Mouse (Mus musculus) heart, embryonic 14.5 days (tissue): ENCODE results near the gene Fam131c. TPM values are rescaled to one million over a fixed set of nuclear protein-coding genes. Genes with fewer than 3 reads are reported as not detected.

Experiments
- ATAC-seq: fragments of 200-750 bp; cut with Nextera tagmentation; 2 replicates; pipeline ENCODE4 v1.8.0; 2017; ENCODE audit warnings: low read depth, moderate TSS enrichment; ENCODE audit not compliant: insufficient number of reproducible peaks, insufficient read depth, low FRiP score
- H3K27ac ChIP-seq, 2 experiments: fragments of 200-500 bp in 1 of 2; fragments of 300-500 bp in 1 of 2; sonication (generic) in 1 of 2; replicated peaks in 1 of 2; 2 replicates each; pipeline ENCODE4 v1.5.1; 2012 to 2014; ENCODE audit warnings: low read depth in 2 of 2, low read length in 2 of 2, control low read depth in 1 of 2, mild to moderate bottlenecking in 1 of 2, mixed read lengths in 1 of 2; ENCODE audit not compliant: control insufficient read depth in 1 of 2, insufficient read depth in 1 of 2
- H3K27me3 ChIP-seq: fragments of 300-500 bp; sonication (generic); 2 replicates; pipeline ENCODE4 v1.6.1; 2014; ENCODE audit warnings: mild to moderate bottlenecking, low read length, control low read depth; ENCODE audit not compliant: control insufficient read depth, insufficient read depth
- H3K36me3 ChIP-seq: fragments of 300-500 bp; sonication (generic); 2 replicates; pipeline ENCODE4 v1.6.1; 2014; ENCODE audit warnings: mild to moderate bottlenecking, control low read depth, low read length, mixed read lengths; ENCODE audit not compliant: control insufficient read depth, insufficient read depth
- H3K4me1 ChIP-seq, 2 experiments: fragments of 200-500 bp in 1 of 2; fragments of 300-500 bp in 1 of 2; sonication (generic) in 1 of 2; 2 replicates each; pipeline ENCODE4 v1.6.1; 2012 to 2014; ENCODE audit warnings: low read length in 2 of 2, control low read depth in 1 of 2, mixed read lengths in 1 of 2; ENCODE audit not compliant: control insufficient read depth in 2 of 2, insufficient read depth in 2 of 2
- H3K4me2 ChIP-seq: fragments of 300-500 bp; sonication (generic); 2 replicates; pipeline ENCODE4 v1.6.1; 2014; ENCODE audit warnings: mild to moderate bottlenecking, low read length
- H3K4me3 ChIP-seq, 2 experiments: fragments of 200-500 bp in 1 of 2; fragments of 300-500 bp in 1 of 2; sonication (generic) in 1 of 2; 2 replicates each; pipeline ENCODE4 v1.5.1; 2012 to 2014; ENCODE audit warnings: low read length in 2 of 2, mild to moderate bottlenecking in 2 of 2, control low read depth in 1 of 2, low read depth in 1 of 2, moderate library complexity in 1 of 2; ENCODE audit not compliant: control insufficient read depth in 1 of 2, insufficient read depth in 1 of 2
- H3K9ac ChIP-seq: fragments of 300-500 bp; sonication (generic); 2 replicates; pipeline ENCODE4 v1.6.1; 2014; ENCODE audit warnings: mild to moderate bottlenecking, low read length
- H3K9me3 ChIP-seq: fragments of 300-500 bp; sonication (generic); 2 replicates; pipeline ENCODE4 v1.6.1; 2016; ENCODE audit warnings: low read length, control low read depth; ENCODE audit not compliant: control insufficient read depth
- WGBS: fragments of 180-500 bp; shearing (Covaris S2); extraction: QIAGEN DNeasy Blood & Tissue Kit; methylation state at CpG from one replicate; pipeline ENCODE4 v1.1.7; 2014; 5-methylcytosine and 5-hydroxymethylcytosine counted together
- polyA plus RNA-seq: library from polyadenylated mRNA; unstranded; fragments of >200 nt; fragmentation: Nextera tagmentation; extraction: Ambion mirVana; gene quantifications from 2 replicates; pipeline ENCODE4 v1.2.1, GENCODE M21; 2014

Gene Fam131c
- polyA plus RNA-seq, 1 experiment from 2014 or later: 0.92 TPM

DNA sequence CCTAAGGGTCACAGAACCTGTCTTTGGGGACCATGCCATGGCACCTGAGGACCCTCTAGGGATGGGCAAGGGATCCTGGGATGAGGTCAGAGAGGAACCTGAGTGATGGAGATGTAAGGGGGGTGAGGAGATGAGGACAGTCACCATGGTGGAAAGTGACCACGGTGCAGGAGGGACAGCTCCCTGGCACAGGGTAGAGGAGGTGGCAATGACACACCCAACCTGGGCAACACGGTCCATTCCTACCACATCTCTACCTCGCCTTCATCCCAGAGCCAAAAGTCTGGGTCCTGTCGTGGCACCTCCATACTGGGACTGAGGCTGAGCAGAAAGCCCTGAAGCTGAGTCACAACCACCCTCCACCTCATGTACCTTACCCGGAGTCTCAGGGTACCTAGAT is 54.8 kb downstream of the Fam131c start:
- peak overlapping the region; percentile 62 to 66 for H3K4me3 ChIP-seq
- H3K9me3 ChIP-seq: no peaks in the 10 kb centered on the region
- H3K27me3 ChIP-seq: no peaks in the 10 kb centered on the region
- WGBS: 42% methylated on average over 5 of the region's 5 CpGs
- H3K4me2 ChIP-seq: peak overlapping the region; percentile 93
- H3K36me3 ChIP-seq: peaks cover 28% of the 10 kb centered on the region
- ATAC-seq: no peak
- H3K4me1 ChIP-seq: peaks cover 37 to 52% of the 10 kb centered on the region in 2 experiments
- H3K9ac ChIP-seq: peak overlapping the region; percentile 95
- H3K27ac ChIP-seq: peak overlapping the region; percentile 97 to 99

- H3K36me3 ChIP-seq: peaks cover 28% of the 10 kb centered on the region
- WGBS: 36% methylated on average over 5 of the region's 5 CpGs
- H3K4me3 ChIP-seq: peak overlapping the region; percentile 62 to 66
- peak overlapping the region; percentile 97 to 99 for H3K27ac ChIP-seq
- H3K4me1 ChIP-seq: peaks cover 37 to 52% of the 10 kb centered on the region in 2 experiments
- no peaks in the 10 kb centered on the region for H3K27me3 ChIP-seq
- H3K9ac ChIP-seq: peak overlapping the region; percentile 95
- no peak for ATAC-seq
- H3K4me2 ChIP-seq: peak overlapping the region; percentile 93
- no peaks in the 10 kb centered on the region for H3K9me3 ChIP-seq
Observed at GRCm38 (mm10) chr4:141423288-141423687, 55.3 kb downstream of the Fam131c start.

GRCm38 (mm10) chr4:141423691-141424431 is 55.8 kb downstream of the Fam131c start:
- Histone ChIP-seq H3K27me3 (no peaks in the 10 kb centered on the region), H3K27ac (peak overlapping the region; percentile 97 to 99), H3K9ac (peak overlapping the region; percentile 95), H3K9me3 (no peaks in the 10 kb centered on the region), H3K4me2 (peak overlapping the region; percentile 93), H3K36me3 (peaks cover 28% of the 10 kb centered on the region), H3K4me3 (peak overlapping the region; percentile 62 to 66), H3K4me1 (peaks cover 37 to 52% of the 10 kb centered on the region in 2 experiments)
- 42% methylated on average over 13 of the region's 13 CpGs for WGBS
- ATAC-seq: no peak

GRCm38 (mm10) chr4:141425484-141426479 is 57.8 kb downstream of the Fam131c start:
- peaks cover 22 to 37% of the 10 kb centered on the region in 2 experiments for H3K4me1 ChIP-seq
- no peaks in the 10 kb centered on the region for H3K27me3 ChIP-seq
- WGBS: 2% methylated on average over 36 of the region's 36 CpGs
- H3K36me3 ChIP-seq: peaks cover 28% of the 10 kb centered on the region
- no peaks in the 10 kb centered on the region for H3K9me3 ChIP-seq
- peak overlapping the region; percentile 95 for H3K9ac ChIP-seq
- peak overlapping the region; percentile 97 to 99 for H3K27ac ChIP-seq
- peak; percentile 61 for ATAC-seq
- H3K4me3 ChIP-seq: peak overlapping the region; percentile 62 to 66
- H3K4me2 ChIP-seq: peak overlapping the region; percentile 93

GRCm38 (mm10) chr4:141426796-141427745 is 59.1 kb downstream of the Fam131c start:
- peaks cover 28% of the 10 kb centered on the region for H3K36me3 ChIP-seq
- H3K9ac ChIP-seq: peak overlapping the region; percentile 95
- H3K4me2 ChIP-seq: peak overlapping the region; percentile 93
- H3K4me3 ChIP-seq: peak overlapping the region; percentile 13 to 62; a peak in 2 of 4 replicates
- H3K4me1 ChIP-seq: peaks cover 16 to 31% of the 10 kb centered on the region in 2 experiments
- WGBS: 52% methylated on average over 10 of the region's 10 CpGs
- ATAC-seq: no peak
- no peaks in the 10 kb centered on the region for H3K27me3 ChIP-seq
- no peaks in the 10 kb centered on the region for H3K9me3 ChIP-seq
- H3K27ac ChIP-seq: peak overlapping the region; percentile 82 to 97

DNA sequence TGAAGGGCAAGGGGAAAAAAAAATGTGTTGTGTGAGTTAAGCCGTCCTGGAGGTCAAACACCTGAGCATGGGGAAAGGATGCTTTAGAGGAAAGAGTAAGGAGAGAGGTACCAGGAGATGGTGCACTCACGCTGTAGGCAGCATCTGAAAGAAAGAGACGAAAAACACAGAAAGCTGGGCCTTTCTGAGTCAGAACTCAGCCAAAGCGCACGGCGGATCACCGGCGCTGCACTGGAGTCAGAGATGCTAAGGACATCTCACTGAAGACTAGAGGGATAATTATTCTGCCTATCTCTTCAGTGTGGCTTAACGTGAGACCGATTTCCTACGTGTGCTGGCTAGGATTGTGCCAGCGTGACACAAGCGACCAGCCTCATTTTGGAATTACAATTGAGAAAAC is 59.9 kb downstream of the Fam131c start:
- H3K27ac ChIP-seq: peak overlapping the region in 1 of 2 experiments; percentile 97; a peak in 1 of 4 replicates
- H3K4me1 ChIP-seq: peaks cover 16 to 31% of the 10 kb centered on the region in 2 experiments
- no peak overlapping the region for H3K9ac ChIP-seq
- H3K4me2 ChIP-seq: no peak overlapping the region
- H3K4me3 ChIP-seq: no peak overlapping the region
- no peaks in the 10 kb centered on the region for H3K9me3 ChIP-seq
- H3K27me3 ChIP-seq: no peaks in the 10 kb centered on the region
- WGBS: 84% methylated on average over 13 of the region's 13 CpGs
- no peak for ATAC-seq
- H3K36me3 ChIP-seq: peaks cover 22% of the 10 kb centered on the region
